Mouse (Mus musculus) megakaryocyte, embryonic 14.5 days (primary cell): ENCODE results near the gene Zfp821.

Experiments used
- FLI1 ChIP-seq: IDR thresholded peaks from 2 replicates; pipeline ENCODE4 v1.6.1; 2012; ENCODE audit warnings: low read length, inconsistent platforms, mixed read lengths
- GATA1 ChIP-seq: IDR thresholded peaks from 3 replicates; pipeline ENCODE4 v1.6.1; 2012; ENCODE audit warnings: mixed read lengths, low read length, inconsistent platforms, borderline replicate concordance

DNA sequence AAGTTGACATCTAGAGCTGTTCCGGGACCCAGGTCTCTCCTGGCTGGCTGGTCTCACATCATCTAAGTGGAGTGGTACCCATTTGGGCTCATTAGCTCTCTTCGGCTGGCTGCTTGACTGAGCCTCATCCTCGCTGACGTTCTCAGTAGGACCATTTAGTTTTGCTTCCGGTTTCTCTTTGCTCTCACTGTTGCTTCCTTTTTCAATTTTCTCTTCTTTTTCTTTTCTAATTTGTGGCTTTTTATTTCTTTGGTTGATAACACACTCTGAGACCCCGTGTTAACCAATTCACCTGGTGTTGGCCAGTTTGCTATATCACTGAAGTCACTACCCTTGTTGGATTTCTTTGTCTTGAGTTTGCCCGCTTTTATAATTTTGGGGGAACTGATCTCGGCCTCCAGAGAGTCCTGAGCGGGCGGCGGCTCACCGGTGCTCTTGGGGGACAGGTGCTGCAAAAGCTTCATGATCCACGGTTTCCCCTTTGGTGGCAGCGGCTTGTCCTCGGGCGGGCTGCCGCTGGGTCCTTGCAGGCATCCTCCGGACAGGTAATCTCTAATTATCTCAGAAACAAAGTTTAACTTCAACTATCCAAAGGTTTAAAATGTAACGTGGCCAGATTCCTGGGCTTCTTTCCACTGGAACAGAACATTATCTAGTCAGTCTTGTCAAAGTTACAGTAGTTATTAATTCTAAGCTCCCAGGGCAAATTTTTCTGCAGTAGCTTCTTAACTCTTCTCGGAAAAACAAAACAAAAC, 46.6 kb downstream of the Zfp821 start:
- no peak for TF ChIP-seq FLI1
- TF ChIP-seq GATA1, result no peak
